Mouse (Mus musculus): ENCODE results near the gene Siglecg. TPM values are rescaled to one million over a fixed set of nuclear protein-coding genes. Genes with fewer than 3 reads are reported as not detected.

Gene Siglecg
- polyA plus RNA-seq, 1 experiment from 2014 or later = not detected

DNA sequence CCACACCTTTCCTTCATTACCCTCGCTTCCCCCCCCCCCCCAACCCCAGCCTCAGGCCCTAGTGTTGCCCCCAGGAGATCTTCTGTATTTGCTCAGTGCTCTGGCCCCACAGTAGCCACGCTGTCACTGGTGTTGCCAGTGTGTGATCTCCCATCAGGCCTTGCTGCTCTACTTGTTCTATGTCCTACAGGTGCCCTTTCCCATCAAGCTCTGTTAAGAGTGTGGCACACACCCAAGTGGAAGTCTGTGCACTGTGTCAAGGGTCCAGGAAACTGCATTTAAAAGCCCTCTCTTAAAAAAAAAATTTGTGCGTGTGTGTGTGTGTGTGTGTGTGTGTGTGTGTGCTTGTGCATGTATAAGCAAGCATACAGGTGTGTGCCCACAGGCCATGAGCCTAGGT is 40.2 kb downstream of the Siglecg start:
- peaks cover 9% of the 10 kb centered on the region; the same call in 1 of the 2 replicates for H3K4me1 ChIP-seq (ENCODE audit: control insufficient read depth, insufficient read depth, low read length)
- H3K9ac ChIP-seq (ENCODE audit: low read length) = no peak overlapping the region
- H3K27me3 ChIP-seq (replicated peaks; ENCODE audit: control insufficient read depth, insufficient read depth, low read length) = no peaks in the 10 kb centered on the region
- no peak overlapping the region for H3K4me2 ChIP-seq (ENCODE audit: low read length)
- ATAC-seq (no peak), DNase-seq (ENCODE audit: low spot score) (no peak)
- peaks cover 10% of the 10 kb centered on the region; the same call in 1 of the 2 replicates for H3K36me3 ChIP-seq (ENCODE audit: control insufficient read depth, insufficient read depth, low read length)
- WGBS = 95% methylated on average over 2 of the region's 3 CpGs
- H3K27ac ChIP-seq (ENCODE audit: low read depth, low read length) = no peak overlapping the region
- H3K4me3 ChIP-seq (ENCODE audit: low read depth, low read length) = no peak overlapping the region
- H3K9me3 ChIP-seq (replicated peaks; ENCODE audit: control insufficient read depth, low read length) = no peaks in the 10 kb centered on the region

DNA sequence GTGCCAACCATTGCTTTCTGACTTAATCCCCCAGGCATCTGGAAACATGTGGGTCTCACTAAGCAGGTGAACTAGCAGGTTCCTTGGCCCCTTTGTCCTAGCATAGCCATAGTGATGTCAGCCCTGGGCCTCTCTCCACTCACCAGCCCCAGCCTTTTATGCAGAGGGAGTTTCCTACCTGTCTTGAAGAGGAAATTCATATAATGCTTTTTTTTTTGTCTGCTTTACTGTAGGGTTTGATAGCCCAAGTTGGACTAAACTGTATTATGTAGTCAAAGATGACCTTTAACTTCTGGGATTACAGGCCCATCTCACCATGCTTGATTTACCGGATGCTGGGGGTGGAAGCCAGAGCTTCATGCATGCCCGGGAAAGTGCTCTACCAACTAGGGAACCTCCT is 41.8 kb downstream of the Siglecg start:
- Histone ChIP-seq H3K27me3 (replicated peaks; ENCODE audit: control insufficient read depth, insufficient read depth, low read length) (no peaks in the 10 kb centered on the region), H3K36me3 (ENCODE audit: control insufficient read depth, insufficient read depth, low read length) (peaks cover 24% of the 10 kb centered on the region), H3K9ac (ENCODE audit: low read length) (no peak overlapping the region), H3K9me3 (replicated peaks; ENCODE audit: control insufficient read depth, low read length) (no peaks in the 10 kb centered on the region), H3K27ac (ENCODE audit: low read depth, low read length) (no peak overlapping the region), H3K4me1 (ENCODE audit: control insufficient read depth, insufficient read depth, low read length) (0 out of 2 replicates have a peak, but pooled peaks cover 2% of the 10 kb centered on the region), H3K4me3 (ENCODE audit: low read depth, low read length) (no peak overlapping the region), H3K4me2 (ENCODE audit: low read length) (no peak overlapping the region)
- WGBS = 98% methylated on average over 2 of the region's 2 CpGs
- no peak for ATAC-seq
- no peak for DNase-seq (ENCODE audit: low spot score)

DNA sequence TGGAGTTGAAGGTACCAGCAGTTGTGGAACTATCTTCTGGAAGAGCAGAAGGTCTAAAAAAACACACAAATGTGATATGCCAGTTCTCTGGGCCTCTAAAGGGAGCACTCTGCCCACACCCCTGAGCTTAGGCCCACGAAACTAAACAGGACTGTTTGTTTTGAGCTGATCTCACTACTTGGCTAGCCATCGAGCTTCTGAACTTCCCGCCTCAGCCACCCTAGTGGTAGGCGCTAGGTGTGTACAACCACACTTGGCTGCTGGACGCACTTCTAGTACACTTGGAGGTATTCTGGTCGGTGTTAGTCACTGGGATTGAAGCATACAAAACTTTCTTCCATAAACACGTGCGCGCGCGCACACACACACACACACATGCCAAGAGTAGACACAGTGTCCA is 43.7 kb downstream of the Siglecg start:
- DNase-seq (ENCODE audit: low spot score) (no peak), ATAC-seq (no peak)
- Histone ChIP-seq H3K4me2 (ENCODE audit: low read length) (no peak overlapping the region), H3K4me1 (ENCODE audit: control insufficient read depth, insufficient read depth, low read length) (no peaks in the 10 kb centered on the region), H3K9ac (ENCODE audit: low read length) (no peak overlapping the region), H3K9me3 (replicated peaks; ENCODE audit: control insufficient read depth, low read length) (no peaks in the 10 kb centered on the region), H3K36me3 (ENCODE audit: control insufficient read depth, insufficient read depth, low read length) (peaks cover 35% of the 10 kb centered on the region), H3K27ac (ENCODE audit: low read depth, low read length) (no peak overlapping the region), H3K27me3 (replicated peaks; ENCODE audit: control insufficient read depth, insufficient read depth, low read length) (no peaks in the 10 kb centered on the region), H3K4me3 (ENCODE audit: low read depth, low read length) (no peak overlapping the region)
- WGBS = 93% methylated on average over 11 of the region's 11 CpGs

DNA sequence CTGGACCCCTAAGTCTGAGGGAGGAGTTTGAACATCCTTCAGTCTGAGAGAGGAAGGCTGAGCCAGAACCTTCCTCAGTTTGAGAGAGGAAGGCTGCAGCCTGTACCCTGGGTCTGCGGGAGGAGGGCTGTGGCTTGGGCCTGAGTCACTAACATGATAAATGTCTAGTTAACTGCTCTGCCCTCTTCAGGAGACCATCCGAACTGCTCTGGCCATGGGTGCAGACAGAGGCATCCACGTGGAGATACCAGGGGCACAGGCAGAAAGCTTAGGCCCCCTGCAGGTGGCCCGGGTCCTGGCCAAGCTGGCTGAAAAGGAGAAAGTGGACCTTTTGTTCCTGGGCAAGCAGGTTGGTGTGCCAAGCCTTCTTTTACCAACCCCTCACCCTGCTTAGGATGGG is 44.6 kb downstream of the Siglecg start:
- no peak overlapping the region for H3K4me3 ChIP-seq (ENCODE audit: low read depth, low read length)
- no peaks in the 10 kb centered on the region for H3K4me1 ChIP-seq (ENCODE audit: control insufficient read depth, insufficient read depth, low read length)
- 46% methylated on average over 4 of the region's 4 CpGs for WGBS
- no peak overlapping the region for H3K27ac ChIP-seq (ENCODE audit: low read depth, low read length)
- H3K27me3 ChIP-seq (replicated peaks; ENCODE audit: control insufficient read depth, insufficient read depth, low read length) = no peaks in the 10 kb centered on the region
- H3K36me3 ChIP-seq (ENCODE audit: control insufficient read depth, insufficient read depth, low read length) = peaks cover 40% of the 10 kb centered on the region
- H3K4me2 ChIP-seq (ENCODE audit: low read length) = no peak overlapping the region
- no peak overlapping the region for H3K9ac ChIP-seq (ENCODE audit: low read length)
- H3K9me3 ChIP-seq (replicated peaks; ENCODE audit: control insufficient read depth, low read length) = no peaks in the 10 kb centered on the region
- ATAC-seq = no peak
- no peak for DNase-seq (ENCODE audit: low spot score)

DNA sequence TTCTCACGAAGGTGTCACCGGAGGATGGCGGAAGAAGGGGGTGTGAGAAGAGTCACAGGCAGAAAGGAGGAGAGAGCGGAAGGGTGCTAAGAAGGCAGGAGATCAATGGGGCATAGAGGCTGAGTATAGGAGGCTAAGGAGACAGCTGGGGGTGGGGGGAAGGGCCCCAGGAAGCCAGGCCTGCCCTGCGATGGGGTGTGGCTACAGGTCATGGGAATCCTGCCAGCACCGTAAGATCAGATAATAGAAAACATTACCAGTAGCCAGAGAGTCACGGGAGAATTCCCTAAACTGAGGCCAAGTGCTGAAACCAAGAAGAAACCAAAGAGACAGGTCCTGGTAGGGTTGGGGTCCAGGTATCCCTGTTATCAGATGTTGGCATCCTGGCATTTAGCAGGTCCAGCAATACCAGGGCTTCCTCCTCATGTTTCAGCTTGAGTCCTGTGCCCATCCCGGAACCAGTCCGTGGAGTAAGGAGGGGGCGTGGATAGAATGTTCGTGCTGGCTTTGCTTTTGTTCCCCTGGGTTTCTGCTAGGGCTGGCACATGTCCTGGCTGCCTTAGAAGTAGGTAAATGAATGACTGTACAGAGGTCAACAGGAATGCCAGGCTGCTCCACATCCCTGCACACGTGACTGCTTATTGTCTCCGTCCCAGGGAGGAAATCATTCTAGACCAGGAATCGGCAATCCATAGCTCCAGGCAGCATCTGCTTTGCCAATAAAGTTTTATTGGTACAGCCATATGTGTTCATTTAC is 45.8 kb downstream of the Siglecg start:
- no peak for ATAC-seq
- Histone ChIP-seq H3K27me3 (replicated peaks; ENCODE audit: control insufficient read depth, insufficient read depth, low read length) (no peaks in the 10 kb centered on the region), H3K9ac (ENCODE audit: low read length) (no peak overlapping the region), H3K27ac (ENCODE audit: low read depth, low read length) (no peak overlapping the region), H3K4me2 (ENCODE audit: low read length) (no peak overlapping the region), H3K4me3 (ENCODE audit: low read depth, low read length) (no peak overlapping the region), H3K36me3 (ENCODE audit: control insufficient read depth, insufficient read depth, low read length) (peaks cover 40% of the 10 kb centered on the region), H3K9me3 (replicated peaks; ENCODE audit: control insufficient read depth, low read length) (no peaks in the 10 kb centered on the region), H3K4me1 (ENCODE audit: control insufficient read depth, insufficient read depth, low read length) (no peaks in the 10 kb centered on the region)
- WGBS = 90% methylated on average over 14 of the region's 14 CpGs
- no peak for DNase-seq (ENCODE audit: low spot score)

DNA sequence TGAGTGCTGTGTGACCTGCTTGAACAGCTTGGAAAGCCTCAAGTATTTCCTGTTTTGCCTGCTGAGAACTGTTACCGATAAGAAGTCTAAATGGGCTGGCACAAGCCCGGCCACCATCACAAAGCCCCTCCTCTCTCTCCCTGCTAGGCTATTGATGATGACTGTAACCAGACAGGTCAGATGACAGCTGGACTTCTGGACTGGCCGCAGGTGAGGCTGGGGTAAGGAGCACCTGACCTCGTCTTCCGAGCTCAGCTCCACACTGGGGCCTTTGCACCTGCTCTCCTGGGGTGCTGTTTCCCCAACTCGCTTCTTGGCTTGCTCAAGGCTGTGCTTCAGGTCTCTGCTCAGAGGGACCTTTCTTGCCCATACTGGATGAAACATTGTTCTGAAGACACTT is 46.4 kb downstream of the Siglecg start:
- no peak overlapping the region for H3K9ac ChIP-seq (ENCODE audit: low read length)
- H3K4me2 ChIP-seq (ENCODE audit: low read length) = no peak overlapping the region
- ATAC-seq = no peak
- no peaks in the 10 kb centered on the region for H3K27me3 ChIP-seq (replicated peaks; ENCODE audit: control insufficient read depth, insufficient read depth, low read length)
- H3K36me3 ChIP-seq (ENCODE audit: control insufficient read depth, insufficient read depth, low read length) = peaks cover 40% of the 10 kb centered on the region
- no peaks in the 10 kb centered on the region for H3K9me3 ChIP-seq (replicated peaks; ENCODE audit: control insufficient read depth, low read length)
- no peak overlapping the region for H3K27ac ChIP-seq (ENCODE audit: low read depth, low read length)
- WGBS = 93% methylated on average over 6 of the region's 6 CpGs
- no peak overlapping the region for H3K4me3 ChIP-seq (ENCODE audit: low read depth, low read length)
- no peak for DNase-seq (ENCODE audit: low spot score)
- H3K4me1 ChIP-seq (ENCODE audit: control insufficient read depth, insufficient read depth, low read length) = no peaks in the 10 kb centered on the region

DNA sequence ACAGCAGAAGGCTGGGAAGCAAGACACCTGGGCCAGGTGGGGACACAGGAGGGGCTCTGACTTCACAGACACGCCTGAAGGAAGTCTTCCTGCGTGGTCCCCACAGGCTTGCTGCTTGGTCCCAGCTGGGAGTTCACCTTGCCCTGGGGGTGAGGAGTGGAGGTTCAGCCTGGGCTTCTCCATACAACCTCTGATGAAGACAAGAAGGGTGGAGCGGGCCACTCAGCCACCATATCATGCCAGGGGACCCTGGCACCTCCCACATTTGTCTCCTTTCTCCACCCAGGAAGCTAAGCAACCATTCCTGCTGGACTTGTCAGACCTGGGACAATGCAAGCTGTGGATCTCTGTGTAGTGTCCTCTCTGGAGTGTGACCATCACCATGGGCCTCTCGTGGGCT is 54.8 kb downstream of the Siglecg start, which contains the start of gene Vsig10l:
Gene Vsig10l (plus strand): TSS at position 301 of the 400 bp plus-strand sequence.
- H3K4me2 ChIP-seq (ENCODE audit: low read length) = no peak within 1 kb of the TSS

DNA sequence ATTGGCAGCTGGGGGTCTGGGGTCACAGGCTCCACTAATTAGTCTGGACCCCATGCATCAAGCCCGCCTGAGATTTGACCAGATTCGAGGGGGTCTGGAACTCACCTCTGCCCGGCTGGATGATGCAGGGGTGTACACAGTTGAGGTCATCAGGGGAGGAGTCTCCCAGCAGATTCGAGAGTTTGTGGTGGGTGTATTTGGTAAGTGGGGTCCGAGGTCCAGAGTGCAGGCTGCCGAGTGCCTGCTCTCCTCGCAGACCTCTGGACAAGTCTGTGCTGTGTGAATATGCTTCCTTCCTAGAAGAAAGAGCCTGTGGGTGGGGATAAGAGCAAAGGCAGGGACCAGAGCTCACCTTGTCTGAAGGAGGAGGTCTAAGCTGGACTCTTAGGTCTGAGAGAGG is 56.0 kb downstream of the Siglecg start:
- H3K4me2 ChIP-seq (ENCODE audit: low read length) = no peak overlapping the region
- no peaks in the 10 kb centered on the region for H3K9me3 ChIP-seq (replicated peaks; ENCODE audit: control insufficient read depth, low read length)
- ATAC-seq = no peak
- no peak overlapping the region for H3K9ac ChIP-seq (ENCODE audit: low read length)
- H3K4me1 ChIP-seq (ENCODE audit: control insufficient read depth, insufficient read depth, low read length) = no peaks in the 10 kb centered on the region; the same call in 1 of the 2 replicates
- H3K27me3 ChIP-seq (replicated peaks; ENCODE audit: control insufficient read depth, insufficient read depth, low read length) = peaks cover 9% of the 10 kb centered on the region
- no peak for DNase-seq (ENCODE audit: low spot score)
- WGBS = 81% methylated on average over 7 of the region's 7 CpGs
- H3K27ac ChIP-seq (ENCODE audit: low read depth, low read length) = no peak overlapping the region
- H3K36me3 ChIP-seq (ENCODE audit: control insufficient read depth, insufficient read depth, low read length) = no peaks in the 10 kb centered on the region
- no peak overlapping the region for H3K4me3 ChIP-seq (ENCODE audit: low read depth, low read length)

More for the DNA sequence above, 54.8 kb downstream of the Siglecg start, which contains the start of gene Vsig10l:
- Histone ChIP-seq H3K36me3 (ENCODE audit: control insufficient read depth, insufficient read depth, low read length) (no peaks in the 10 kb centered on the region), H3K4me3 (ENCODE audit: low read depth, low read length) (no peak within 1 kb of the TSS), H3K4me1 (ENCODE audit: control insufficient read depth, insufficient read depth, low read length) (no peaks in the 10 kb centered on the region; the same call in 1 of the 2 replicates), H3K27me3 (replicated peaks; ENCODE audit: control insufficient read depth, insufficient read depth, low read length) (peaks cover 9% of the 10 kb centered on the region), H3K27ac (ENCODE audit: low read depth, low read length) (no peak within 1 kb of the TSS), H3K9ac (ENCODE audit: low read length) (no peak within 1 kb of the TSS), H3K9me3 (replicated peaks; ENCODE audit: control insufficient read depth, low read length) (no peaks in the 10 kb centered on the region)
- no peak for DNase-seq (ENCODE audit: low spot score)
- ATAC-seq = no peak
- 65% methylated on average over 4 of the region's 4 CpGs for WGBS

DNA sequence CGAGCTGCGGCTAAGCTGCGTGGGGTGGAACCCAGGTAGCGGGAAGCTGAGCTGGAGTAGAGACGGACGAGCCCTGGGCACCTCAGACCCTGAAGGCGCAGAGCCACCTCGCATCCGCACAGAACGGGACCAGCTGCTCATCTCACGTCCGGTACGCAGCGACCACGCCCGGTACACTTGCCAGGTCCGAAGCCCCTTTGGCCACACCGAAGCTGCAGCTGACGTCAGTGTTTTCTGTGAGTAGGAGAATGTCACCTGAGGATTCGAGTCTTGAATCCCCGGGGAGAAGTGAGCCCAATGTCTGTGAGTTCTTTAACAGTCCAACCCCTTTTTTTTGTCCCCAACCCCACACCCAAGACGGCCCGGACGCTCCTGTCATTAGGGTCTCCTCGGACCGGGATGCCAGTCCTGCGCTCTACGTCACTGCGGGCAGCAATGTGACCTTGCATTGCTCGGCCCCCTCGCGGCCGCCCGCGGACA is 56.9 kb downstream of the Siglecg start:
- ATAC-seq (peak; percentile 8), DNase-seq (ENCODE audit: low spot score) (peak; percentile 50)
- Histone ChIP-seq H3K27me3 (replicated peaks; ENCODE audit: control insufficient read depth, insufficient read depth, low read length) (peaks cover 9% of the 10 kb centered on the region), H3K27ac (ENCODE audit: low read depth, low read length) (no peak overlapping the region), H3K4me3 (ENCODE audit: low read depth, low read length) (peak overlapping the region; percentile 36), H3K4me1 (ENCODE audit: control insufficient read depth, insufficient read depth, low read length) (no peaks in the 10 kb centered on the region; the same call in 1 of the 2 replicates), H3K9me3 (replicated peaks; ENCODE audit: control insufficient read depth, low read length) (no peaks in the 10 kb centered on the region), H3K4me2 (ENCODE audit: low read length) (peak overlapping the region; percentile 73), H3K36me3 (ENCODE audit: control insufficient read depth, insufficient read depth, low read length) (no peaks in the 10 kb centered on the region), H3K9ac (ENCODE audit: low read length) (peak overlapping the region; percentile 51)
- 10% methylated on average over 35 of the region's 35 CpGs for WGBS
